Mouse (Mus musculus) gastrocnemius, adult 8-10 months (tissue): Measurements from ENCODE around the gene Mllt6. TPM values are rescaled to one million over a fixed set of nuclear protein-coding genes. Genes with fewer than 3 reads are reported as not detected.
"Not testable (repeated sequence)": the region's sequence is repeated elsewhere in the genome, so short reads cannot be mapped to it uniquely, and the experiment has no call there.

Source experiments
- DNase-seq, 2 experiments: peaks; one replicate each; pipeline ENCODE4 v3.0.0; 2022; ENCODE audit warnings: low spot score in 2 of 2
- microRNA-seq: library from miRNA; unstranded; fragments of <30 nt; microRNA quantifications from one replicate; pipeline ENCODE4 v1.2.0, GENCODE M21; 2022
- total RNA-seq, 4 experiments: library from RNA; stranded (reverse); gene quantifications; 2 replicates each; pipeline ENCODE4 v1.2.4; 2022

The Mllt6 gene
- total RNA-seq, 4 experiments from 2014 or later, result 45.5 to 63.7 (median 51.7) TPM

GRCm38 (mm10) chr11:97714784-97715760 lies 51.9 kb downstream of the Mllt6 start:
- DNase-seq, result peak in 1 of 2 experiments; percentile 59

GRCm38 (mm10) chr11:97716021-97716420 lies 52.8 kb downstream of the Mllt6 start:
- peak in 1 of 2 experiments; percentile 42 for DNase-seq

GRCm38 (mm10) chr11:97717369-97718280 lies 54.4 kb downstream of the Mllt6 start:
- DNase-seq, result peak in 1 of 2 experiments; percentile 17

GRCm38 (mm10) chr11:97718281-97718860 lies 55.2 kb downstream of the Mllt6 start:
- no peak for DNase-seq

GRCm38 (mm10) chr11:97719041-97719440 lies 55.8 kb downstream of the Mllt6 start:
- DNase-seq, result no peak

- no peak for DNase-seq
Observed at GRCm38 (mm10) chr11:97721338-97721737, 58.1 kb downstream of the Mllt6 start.

- DNase-seq, result no peak
Observed at GRCm38 (mm10) chr11:97723709-97724108, 60.5 kb downstream of the Mllt6 start.

GRCm38 (mm10) chr11:97728311-97728710 lies 65.1 kb downstream of the Mllt6 start:
- no peak for DNase-seq

GRCm38 (mm10) chr11:97728730-97729129 lies 65.5 kb downstream of the Mllt6 start:
- peak in 1 of 2 experiments; percentile 13 for DNase-seq

- DNase-seq, result no peak
Observed at GRCm38 (mm10) chr11:97733689-97734088, 70.5 kb downstream of the Mllt6 start.

GRCm38 (mm10) chr11:97734810-97735209 lies 71.6 kb downstream of the Mllt6 start:
- DNase-seq, result not testable (repeated sequence)

Small RNA genes within 50 kb of the gene (microRNA-seq; reads per million reads assigned to microRNA genes)
- gene Gm24158, result not detected
- not detected for gene Mir6927

Other genes starting within 250 kb of the Mllt6 start
- gene Arhgap23, start 247.9 kb upstream of the Mllt6 start, total RNA-seq, result 1 to 10 TPM; 3.4 to 5.2 (median 4.5) TPM
- not detected for gene 4933428G20Rik, start 163.1 kb upstream of the Mllt6 start, total RNA-seq
- gene Srcin1, start 87.2 kb upstream of the Mllt6 start, total RNA-seq, result 1 to 10 TPM; 1.1 to 2.5 (median 1.6) TPM
- gene Epop, start 33.7 kb upstream of the Mllt6 start, total RNA-seq, result under 1 TPM; 0.39 to 0.92 (median 0.75) TPM
- 100 to 1,000 TPM; 102 to 119 (median 105) TPM for gene Cisd3, start 22.4 kb downstream of the Mllt6 start, total RNA-seq
- gene Pcgf2, start 37.1 kb downstream of the Mllt6 start, total RNA-seq, result 1 to 10 TPM; 1.2 to 2.7 (median 1.5) TPM
- gene Psmb3, start 40.0 kb downstream of the Mllt6 start, total RNA-seq, result 100 to 1,000 TPM; 164 to 175 (median 171) TPM
- gene Pip4k2b, start 81.3 kb downstream of the Mllt6 start, total RNA-seq, result 10 to 100 TPM; 68.1 to 81.6 (median 73.1) TPM
- gene Cwc25, start 103.1 kb downstream of the Mllt6 start, total RNA-seq, result 1 to 10 TPM; 3.2 to 5.9 (median 4.7) TPM
- gene 1700001P01Rik, start 112.5 kb downstream of the Mllt6 start, total RNA-seq, result not detected
- 100 to 1,000 TPM; 371 to 534 (median 431) TPM for gene Rpl23, start 119.0 kb downstream of the Mllt6 start, total RNA-seq
- 10 to 100 TPM in 2 of 4 experiments, 1 to 10 TPM in 2; 5.9 to 11.2 (median 9.0) TPM for gene Lasp1, start 135.6 kb downstream of the Mllt6 start, total RNA-seq
- gene B230217C12Rik, start 177.4 kb downstream of the Mllt6 start, total RNA-seq, result under 1 TPM; 0.19 to 0.51 (median 0.32) TPM
- gene Fbxo47, start 220.7 kb downstream of the Mllt6 start, total RNA-seq, result under 1 TPM in 3 of 4 experiments, not detected in 1; 0.15 to 0.48 (median 0.46) TPM